Mouse (Mus musculus): Measurements from ENCODE around the gene Ltbp1. TPM values are rescaled to one million over a fixed set of nuclear protein-coding genes. Genes with fewer than 3 reads are reported as not detected.
"Not testable (repeated sequence)": the region's sequence is repeated elsewhere in the genome, so short reads cannot be mapped to it uniquely, and the experiment has no call there.

Gene Ltbp1
- polyA plus RNA-seq, 1 experiment from 2014 or later: 28.3 TPM

GRCm38 (mm10) chr17:75119422-75119821 is 114.1 kb downstream of the Ltbp1 start:
- H3K4me1 ChIP-seq: peaks cover 33% of the 10 kb centered on the region
- no peak overlapping the region for H3K27ac ChIP-seq (replicated peaks)
- ATAC-seq (ENCODE audit: extremely low read depth, insufficient number of reproducible peaks, low FRiP score, low TSS enrichment): no peak
- no peak overlapping the region for H3K9ac ChIP-seq
- no peak overlapping the region for H3K4me2 ChIP-seq
- H3K36me3 ChIP-seq: no peaks in the 10 kb centered on the region
- no peak overlapping the region for H3K4me3 ChIP-seq
- no peaks in the 10 kb centered on the region for H3K9me3 ChIP-seq
- WGBS: 47% methylated on average over 3 of the region's 3 CpGs
- no peaks in the 10 kb centered on the region for H3K27me3 ChIP-seq (replicated peaks)

DNA sequence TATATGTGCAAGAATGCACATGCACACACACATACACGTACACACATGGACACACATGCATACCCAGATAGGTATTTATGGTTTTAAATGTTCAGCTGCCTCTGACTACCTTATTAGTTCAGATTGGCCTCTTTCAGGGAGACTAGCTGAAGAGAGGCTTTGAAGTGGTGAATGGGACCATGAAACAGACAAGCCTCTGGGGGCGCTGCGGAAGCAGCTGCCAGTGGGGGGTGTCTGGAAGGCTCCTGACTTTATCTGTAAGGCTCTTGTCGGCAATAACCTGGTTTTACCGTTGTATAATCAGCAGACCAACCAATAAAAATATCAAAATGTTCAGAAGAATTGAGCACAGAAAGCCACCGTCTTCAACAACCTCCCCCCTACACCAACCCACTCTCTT is 114.7 kb downstream of the Ltbp1 start:
- ATAC-seq (ENCODE audit: extremely low read depth, insufficient number of reproducible peaks, low FRiP score, low TSS enrichment): no peak
- 65% methylated on average over 6 of the region's 6 CpGs for WGBS
- Histone ChIP-seq H3K36me3 (no peaks in the 10 kb centered on the region), H3K27me3 (replicated peaks) (no peaks in the 10 kb centered on the region), H3K4me3 (no peak overlapping the region), H3K4me2 (no peak overlapping the region), H3K9me3 (no peaks in the 10 kb centered on the region), H3K4me1 (peaks cover 28% of the 10 kb centered on the region), H3K27ac (replicated peaks) (no peak overlapping the region), H3K9ac (no peak overlapping the region)

GRCm38 (mm10) chr17:75122584-75123282 is 117.4 kb downstream of the Ltbp1 start:
- H3K9me3 ChIP-seq: no peaks in the 10 kb centered on the region
- peaks cover 17% of the 10 kb centered on the region for H3K4me1 ChIP-seq
- no peak overlapping the region for H3K4me3 ChIP-seq
- H3K27ac ChIP-seq (replicated peaks): no peak overlapping the region
- 69% methylated on average over 8 of the region's 8 CpGs for WGBS
- no peak overlapping the region for H3K9ac ChIP-seq
- H3K27me3 ChIP-seq (replicated peaks): no peaks in the 10 kb centered on the region
- no peak for ATAC-seq (ENCODE audit: extremely low read depth, insufficient number of reproducible peaks, low FRiP score, low TSS enrichment)
- no peaks in the 10 kb centered on the region for H3K36me3 ChIP-seq
- no peak overlapping the region for H3K4me2 ChIP-seq

DNA sequence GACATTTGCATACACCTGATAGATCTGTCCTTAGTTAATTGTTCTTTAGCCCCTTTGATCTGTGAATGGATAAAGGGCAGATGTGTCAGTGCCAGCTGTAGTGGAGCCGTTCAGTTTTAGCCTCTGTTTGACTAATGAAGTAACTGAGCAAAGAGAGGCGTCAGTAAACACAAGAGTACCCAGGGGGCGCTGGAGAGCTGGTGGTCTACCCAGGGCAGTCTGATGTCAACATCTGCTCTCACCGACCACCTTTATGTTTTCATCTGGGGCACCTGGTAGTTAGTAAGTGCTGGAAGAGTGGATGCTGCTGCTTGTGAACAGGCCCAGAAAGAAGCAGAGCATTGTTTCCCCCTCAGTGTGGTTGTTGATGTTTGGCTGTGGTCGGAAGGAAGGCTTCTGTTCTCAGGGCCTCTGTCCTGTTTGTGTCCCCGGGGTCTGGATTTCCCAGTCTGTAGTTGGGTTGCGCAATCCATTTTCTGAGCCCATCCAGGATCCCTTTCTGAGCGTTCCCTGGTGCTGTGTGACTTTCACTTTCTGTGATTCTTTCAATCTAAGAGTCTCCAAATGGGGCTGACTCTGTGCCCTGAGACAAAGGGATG is 123.1 kb downstream of the Ltbp1 start:
- Histone ChIP-seq H3K4me1 (peaks cover 7% of the 10 kb centered on the region), H3K27ac (replicated peaks) (no peak overlapping the region), H3K36me3 (0 out of 2 replicates have a peak, but pooled peaks cover 5% of the 10 kb centered on the region), H3K9me3 (no peaks in the 10 kb centered on the region), H3K4me2 (no peak overlapping the region), H3K9ac (no peak overlapping the region), H3K4me3 (no peak overlapping the region), H3K27me3 (replicated peaks) (no peaks in the 10 kb centered on the region)
- no peak for ATAC-seq (ENCODE audit: extremely low read depth, insufficient number of reproducible peaks, low FRiP score, low TSS enrichment)
- 56% methylated on average over 8 of the region's 8 CpGs for WGBS

- Histone ChIP-seq H3K9ac (no peak overlapping the region), H3K4me1 (no peaks in the 10 kb centered on the region), H3K27ac (replicated peaks) (no peak overlapping the region), H3K27me3 (replicated peaks) (no peaks in the 10 kb centered on the region), H3K4me3 (no peak overlapping the region), H3K9me3 (no peaks in the 10 kb centered on the region), H3K4me2 (no peak overlapping the region), H3K36me3 (0 out of 2 replicates have a peak, but pooled peaks cover 5% of the 10 kb centered on the region)
- no peak for ATAC-seq (ENCODE audit: extremely low read depth, insufficient number of reproducible peaks, low FRiP score, low TSS enrichment)
- 82% methylated on average over 4 of the region's 4 CpGs for WGBS
These were observed 128.6 kb downstream of the Ltbp1 start for GRCm38 (mm10) chr17:75133983-75134382.

DNA sequence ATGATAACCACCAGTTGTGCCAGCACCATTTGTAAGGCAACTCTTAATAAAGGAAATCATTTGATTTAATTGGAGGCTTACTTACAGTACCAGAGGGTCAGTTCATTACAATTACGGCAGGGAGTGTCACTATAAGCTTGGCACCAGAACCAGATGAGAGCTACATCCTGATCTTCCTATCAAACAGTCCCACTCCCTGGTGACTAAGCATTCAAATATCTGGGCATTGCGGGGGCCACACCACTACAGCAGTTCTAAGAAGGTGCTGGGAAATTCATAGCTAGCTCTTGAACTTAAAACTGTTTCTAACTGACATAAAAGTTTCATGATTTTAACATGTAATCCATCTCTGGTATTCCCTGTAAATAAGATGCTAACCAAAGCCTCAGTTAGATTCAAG is 134.4 kb downstream of the Ltbp1 start:
- WGBS: 59% methylated on average over 2 of the region's 2 CpGs
- Histone ChIP-seq H3K9ac (no peak overlapping the region), H3K4me1 (peaks cover 13% of the 10 kb centered on the region), H3K4me2 (no peak overlapping the region), H3K4me3 (no peak overlapping the region), H3K9me3 (no peaks in the 10 kb centered on the region), H3K27ac (replicated peaks) (no peak overlapping the region), H3K36me3 (no peaks in the 10 kb centered on the region), H3K27me3 (replicated peaks) (no peaks in the 10 kb centered on the region)
- no peak for ATAC-seq (ENCODE audit: extremely low read depth, insufficient number of reproducible peaks, low FRiP score, low TSS enrichment)

GRCm38 (mm10) chr17:75142845-75143244 is 137.5 kb downstream of the Ltbp1 start:
- H3K4me1 ChIP-seq: peaks cover 13% of the 10 kb centered on the region
- not testable (repeated sequence) for H3K4me2 ChIP-seq; H3K36me3 ChIP-seq; H3K27me3 ChIP-seq (replicated peaks); H3K9me3 ChIP-seq; H3K27ac ChIP-seq (replicated peaks); H3K9ac ChIP-seq; ATAC-seq (ENCODE audit: extremely low read depth, insufficient number of reproducible peaks, low FRiP score, low TSS enrichment); H3K4me3 ChIP-seq
- 44% methylated on average over 7 of the region's 7 CpGs for WGBS

DNA sequence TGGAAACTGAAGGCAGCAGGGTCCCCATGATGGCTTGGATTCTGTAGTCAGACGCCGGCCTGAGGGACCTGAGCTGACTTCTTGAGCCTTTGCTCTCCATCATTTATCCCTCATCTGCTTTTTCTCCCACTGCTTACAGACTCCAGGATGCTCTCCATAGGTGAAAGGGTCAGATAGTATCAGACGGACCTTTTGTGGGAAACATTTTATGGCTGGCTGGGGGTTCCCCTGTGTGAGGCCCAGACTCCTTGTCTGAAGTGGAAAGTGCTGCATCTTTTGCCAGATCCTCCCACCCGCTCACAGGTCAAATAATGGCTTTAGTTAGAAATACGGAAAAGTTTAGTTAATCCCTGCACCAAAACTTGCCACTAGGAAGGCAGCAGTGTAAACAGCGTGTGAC is 138.6 kb downstream of the Ltbp1 start:
- Histone ChIP-seq H3K4me1 (peaks cover 13% of the 10 kb centered on the region), H3K36me3 (no peaks in the 10 kb centered on the region), H3K27me3 (replicated peaks) (no peaks in the 10 kb centered on the region), H3K9ac (no peak overlapping the region), H3K4me2 (no peak overlapping the region), H3K4me3 (no peak overlapping the region), H3K27ac (replicated peaks) (no peak overlapping the region), H3K9me3 (no peaks in the 10 kb centered on the region)
- ATAC-seq (ENCODE audit: extremely low read depth, insufficient number of reproducible peaks, low FRiP score, low TSS enrichment): no peak
- 67% methylated on average over 6 of the region's 6 CpGs for WGBS

- 78% methylated on average over 4 of the region's 4 CpGs for WGBS
- Histone ChIP-seq H3K27me3 (replicated peaks) (no peaks in the 10 kb centered on the region), H3K4me2 (no peak overlapping the region), H3K9me3 (no peaks in the 10 kb centered on the region), H3K36me3 (no peaks in the 10 kb centered on the region), H3K4me3 (no peak overlapping the region), H3K27ac (replicated peaks) (no peak overlapping the region), H3K4me1 (peaks cover 27% of the 10 kb centered on the region), H3K9ac (no peak overlapping the region)
- no peak for ATAC-seq (ENCODE audit: extremely low read depth, insufficient number of reproducible peaks, low FRiP score, low TSS enrichment)
These were observed 141.8 kb downstream of the Ltbp1 start for GRCm38 (mm10) chr17:75147218-75147617.

- Histone ChIP-seq H3K4me2 (peak overlapping the region; percentile 48), H3K27me3 (replicated peaks) (no peaks in the 10 kb centered on the region), H3K9me3 (no peaks in the 10 kb centered on the region), H3K36me3 (no peaks in the 10 kb centered on the region), H3K4me1 (peaks cover 34% of the 10 kb centered on the region), H3K9ac (peak overlapping the region; percentile 34; the same call in 1 of the 2 replicates), H3K27ac (replicated peaks) (peak overlapping the region; percentile 79), H3K4me3 (no peak overlapping the region)
- no peak for ATAC-seq (ENCODE audit: extremely low read depth, insufficient number of reproducible peaks, low FRiP score, low TSS enrichment)
- WGBS: 29% methylated on average over 9 of the region's 9 CpGs
These were observed 146.4 kb downstream of the Ltbp1 start for GRCm38 (mm10) chr17:75151800-75152199.

- no peaks in the 10 kb centered on the region for H3K9me3 ChIP-seq
- peak overlapping the region; percentile 9; the same call in 1 of the 2 replicates for H3K9ac ChIP-seq
- no peaks in the 10 kb centered on the region for H3K27me3 ChIP-seq (replicated peaks)
- WGBS: 49% methylated on average over 6 of the region's 6 CpGs
- no peak for ATAC-seq (ENCODE audit: extremely low read depth, insufficient number of reproducible peaks, low FRiP score, low TSS enrichment)
- peaks cover 42% of the 10 kb centered on the region for H3K4me1 ChIP-seq
- H3K27ac ChIP-seq (replicated peaks): peak overlapping the region; percentile 26
- no peaks in the 10 kb centered on the region for H3K36me3 ChIP-seq
- no peak overlapping the region for H3K4me3 ChIP-seq
- H3K4me2 ChIP-seq: no peak overlapping the region
These were observed 147.7 kb downstream of the Ltbp1 start for GRCm38 (mm10) chr17:75153088-75153487.

DNA sequence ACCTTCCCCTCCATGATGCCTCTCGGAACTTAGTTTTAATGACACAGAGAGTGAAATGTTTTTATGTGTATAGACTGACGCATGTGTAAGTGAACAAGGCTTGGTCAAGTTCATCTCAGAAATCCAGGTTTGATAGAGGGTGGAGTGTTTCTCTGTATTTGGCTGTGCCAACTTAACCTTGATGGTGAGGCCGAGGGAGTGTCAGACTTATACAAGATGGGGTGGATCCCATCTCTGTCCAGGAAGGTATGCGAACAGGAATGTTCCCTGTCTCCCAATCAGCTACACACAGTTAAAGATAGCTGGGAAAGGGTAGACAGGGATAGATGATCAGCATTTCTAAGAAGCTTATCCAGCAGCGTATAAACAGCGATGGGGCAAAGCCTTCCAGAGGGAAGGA is 153.0 kb downstream of the Ltbp1 start:
- Histone ChIP-seq H3K4me2 (no peak overlapping the region), H3K27ac (replicated peaks) (no peak overlapping the region), H3K9me3 (no peaks in the 10 kb centered on the region), H3K27me3 (replicated peaks) (no peaks in the 10 kb centered on the region), H3K4me1 (peaks cover 41% of the 10 kb centered on the region), H3K36me3 (no peaks in the 10 kb centered on the region), H3K4me3 (no peak overlapping the region), H3K9ac (no peak overlapping the region)
- 59% methylated on average over 6 of the region's 6 CpGs for WGBS
- ATAC-seq (ENCODE audit: extremely low read depth, insufficient number of reproducible peaks, low FRiP score, low TSS enrichment): no peak
